In genomic region chr5:117356365-117357128, GRCm38 (mm10) we compare ENCODE assay signal across 8 mouse cellular contexts. TPM values are rescaled to one million over a fixed set of nuclear protein-coding genes. Genes with fewer than 3 reads are reported as not detected.
DNase-seq lines count a peak whose midpoint lies in the region; ATAC-seq lines count a peak whose summit lies in the region.

No protein-coding gene starts in this region.

- peak overlapping the region; percentile 83 for H3K4me2 ChIP-seq in intestine, embryonic 15.5 days (replicated peaks)
- H3K4me2 ChIP-seq in liver, embryonic 13.5 days, result peak overlapping the region; percentile 96
- H3K4me2 ChIP-seq in neural tube, embryonic 11.5 days (ENCODE audit: low read depth), result peak overlapping the region; percentile 84

- 0 out of 2 replicates have a peak, but pooled peaks cover 2% of the 10 kb centered on the region for H3K36me3 ChIP-seq in intestine, embryonic 15.5 days
- no peaks in the 10 kb centered on the region for H3K36me3 ChIP-seq in liver, embryonic 13.5 days
- H3K36me3 ChIP-seq in neural tube, embryonic 11.5 days (ENCODE audit: control insufficient read depth, insufficient read depth, low read length), result no peaks in the 10 kb centered on the region

- H3K4me1 ChIP-seq in intestine, embryonic 15.5 days (replicated peaks), result peaks cover 30% of the 10 kb centered on the region
- H3K4me1 ChIP-seq in liver, embryonic 13.5 days (replicated peaks), result peaks cover 51% of the 10 kb centered on the region
- H3K4me1 ChIP-seq in neural tube, embryonic 11.5 days (ENCODE audit: control insufficient read depth, insufficient read depth, low read length), result peaks cover 6% of the 10 kb centered on the region; the same call in 1 of the 2 replicates

- peak overlapping the region; percentile 91 for H3K9ac ChIP-seq in intestine, embryonic 15.5 days
- peak overlapping the region; percentile 88 for H3K9ac ChIP-seq in liver, embryonic 13.5 days
- H3K9ac ChIP-seq in neural tube, embryonic 11.5 days (ENCODE audit: low read length), result peak overlapping the region; percentile 85

- WGBS in intestine, embryonic 15.5 days, result under 1% methylated on average over 23 of the region's 24 CpGs
- 2% methylated on average over 24 of the region's 24 CpGs for WGBS in liver, embryonic 13.5 days (ENCODE audit: insufficient replicate concordance)
- WGBS in neural tube, embryonic 11.5 days, result under 1% methylated on average over 18 of the region's 24 CpGs

- ATAC-seq in intestine, embryonic 15.5 days, result peak; percentile 18
- peak; percentile 14; the same call in 1 of the 2 replicates for ATAC-seq in liver, embryonic 13.5 days (ENCODE audit: low read depth)
- peak; percentile 62 for ATAC-seq in neural tube, embryonic 11.5 days (ENCODE audit: insufficient read depth, low FRiP score, low TSS enrichment)

- peak overlapping the region; percentile 94 for H3K27ac ChIP-seq in intestine, embryonic 15.5 days
- peak overlapping the region; percentile 83 for H3K27ac ChIP-seq in liver, embryonic 13.5 days
- H3K27ac ChIP-seq in neural tube, embryonic 11.5 days (ENCODE audit: low read depth, low read length), result peak overlapping the region; percentile 77

- no peaks in the 10 kb centered on the region for H3K27me3 ChIP-seq in intestine, embryonic 15.5 days (replicated peaks)
- peaks cover 42% of the 10 kb centered on the region for H3K27me3 ChIP-seq in liver, embryonic 13.5 days
- no peaks in the 10 kb centered on the region for H3K27me3 ChIP-seq in neural tube, embryonic 11.5 days (ENCODE audit: control insufficient read depth, insufficient read depth, low read length)

- H3K9me3 ChIP-seq in intestine, embryonic 15.5 days, result no peaks in the 10 kb centered on the region
- H3K9me3 ChIP-seq in liver, embryonic 13.5 days (replicated peaks), result no peaks in the 10 kb centered on the region
- no peaks in the 10 kb centered on the region for H3K9me3 ChIP-seq in neural tube, embryonic 11.5 days (ENCODE audit: control insufficient read depth, low read length)

- peak; percentile 22 to 44 for DNase-seq in thymus, adult 18-20 months
- no peak for DNase-seq in thymus, postnatal 0 days (ENCODE audit: low spot score)
- DNase-seq in cerebellum, adult 9-10 months, result peak; percentile 65
- DNase-seq in gastrocnemius, postnatal 25 days, result peak; percentile 59
- DNase-seq in liver, embryonic 13.5 days, result no peak
- peak; percentile 57 for DNase-seq in neural tube, embryonic 11.5 days (ENCODE audit: low spot score)
- peak; percentile 39 for DNase-seq in urinary bladder, postnatal 25 days (ENCODE audit: low spot score)

- H3K4me3 ChIP-seq in intestine, embryonic 15.5 days (replicated peaks), result peak overlapping the region; percentile 93
- H3K4me3 ChIP-seq in liver, embryonic 13.5 days (replicated peaks), result peak overlapping the region; percentile 92
- peak overlapping the region; percentile 76 for H3K4me3 ChIP-seq in neural tube, embryonic 11.5 days (ENCODE audit: low read depth, low read length)

RNA-seq across cellular contexts. Expression of gene Wsb2, which starts 0.6 kb away (rescaled TPM):
- 51.3 and 59.8 TPM in 2 replicates for polyA plus RNA-seq in thymus, postnatal 0 days (2015; fragmentation: Nextera tagmentation; extraction: Ambion mirVana)
- total RNA-seq in gastrocnemius, postnatal 25 days (2021), result 10 to 100 TPM; 75.4 to 83.4 TPM
- polyA plus RNA-seq in intestine, embryonic 15.5 days (2015; fragmentation: Nextera tagmentation; extraction: Ambion mirVana), result 82.6 and 94.5 TPM in 2 replicates
- 19.4 and 19.8 TPM in 2 replicates for polyA plus RNA-seq in liver, embryonic 13.5 days (2015; fragmentation: Nextera tagmentation; extraction: Ambion mirVana)
- polyA plus RNA-seq in neural tube, embryonic 11.5 days (2014; fragmentation: Nextera tagmentation; extraction: Ambion mirVana), result 92.2 and 99.2 TPM in 2 replicates

RNA-seq across cellular contexts. Expression of gene Rfc5, which starts 32.3 kb away (rescaled TPM):
- polyA plus RNA-seq in thymus, postnatal 0 days (2015; fragmentation: Nextera tagmentation; extraction: Ambion mirVana), result 95.8 and 98.6 TPM in 2 replicates
- total RNA-seq in gastrocnemius, postnatal 25 days (2021), result 1 to 10 TPM in 1 of 2 experiments, under 1 TPM in 1; 1.00 to 2.7 TPM
- polyA plus RNA-seq in intestine, embryonic 15.5 days (2015; fragmentation: Nextera tagmentation; extraction: Ambion mirVana), result 95.5 and 104 TPM in 2 replicates
- 69.9 and 71.9 TPM in 2 replicates for polyA plus RNA-seq in liver, embryonic 13.5 days (2015; fragmentation: Nextera tagmentation; extraction: Ambion mirVana)
- 84.9 and 90.2 TPM in 2 replicates for polyA plus RNA-seq in neural tube, embryonic 11.5 days (2014; fragmentation: Nextera tagmentation; extraction: Ambion mirVana)

RNA-seq across cellular contexts. Expression of gene Vsig10, which starts 37.7 kb away (rescaled TPM):
- polyA plus RNA-seq in thymus, postnatal 0 days (2015; fragmentation: Nextera tagmentation; extraction: Ambion mirVana), result 2.6 and 3.0 TPM in 2 replicates
- total RNA-seq in gastrocnemius, postnatal 25 days (2021), result 1 to 10 TPM; 5.0 to 5.5 TPM
- polyA plus RNA-seq in intestine, embryonic 15.5 days (2015; fragmentation: Nextera tagmentation; extraction: Ambion mirVana), result 14.1 and 16.8 TPM in 2 replicates
- 1.7 TPM in 2 replicates for polyA plus RNA-seq in liver, embryonic 13.5 days (2015; fragmentation: Nextera tagmentation; extraction: Ambion mirVana)
- polyA plus RNA-seq in neural tube, embryonic 11.5 days (2014; fragmentation: Nextera tagmentation; extraction: Ambion mirVana), result 1.4 and 2.0 TPM in 2 replicates

RNA-seq across cellular contexts. Expression of gene Ksr2, which starts 57.3 kb away (rescaled TPM):
- 0.12 and 0.20 TPM in 2 replicates for polyA plus RNA-seq in thymus, postnatal 0 days (2015; fragmentation: Nextera tagmentation; extraction: Ambion mirVana)
- under 1 TPM; 0.05 to 0.08 TPM for total RNA-seq in gastrocnemius, postnatal 25 days (2021)
- 0.44 and 0.46 TPM in 2 replicates for polyA plus RNA-seq in intestine, embryonic 15.5 days (2015; fragmentation: Nextera tagmentation; extraction: Ambion mirVana)
- polyA plus RNA-seq in liver, embryonic 13.5 days (2015; fragmentation: Nextera tagmentation; extraction: Ambion mirVana), result 0.02 and 0.05 TPM in 2 replicates
- polyA plus RNA-seq in neural tube, embryonic 11.5 days (2014; fragmentation: Nextera tagmentation; extraction: Ambion mirVana), result 1.1 and 1.4 TPM in 2 replicates

Comparison
In these comparisons a context has a peak if more than half of its experiments do, and no peak if none do; other contexts are left out.
1. DNase-seq: peak in thymus, adult 18-20 months (2 of 2), cerebellum, adult 9-10 months (single experiment), gastrocnemius, postnatal 25 days (single experiment), neural tube, embryonic 11.5 days (single experiment) and urinary bladder, postnatal 25 days (single experiment); none in thymus, postnatal 0 days (single experiment) and liver, embryonic 13.5 days (single experiment).
2. Peak in every context shown above with its lines, with median percentiles within 50 percentile points of each other: ATAC-seq, H3K27ac ChIP-seq, H3K4me2 ChIP-seq, H3K4me3 ChIP-seq and H3K9ac ChIP-seq.